Mouse (Mus musculus): ENCODE results near the gene Herpud2. TPM values are rescaled to one million over a fixed set of nuclear protein-coding genes. Genes with fewer than 3 reads are reported as not detected.

Herpud2 gene
- total RNA-seq, 2 experiments from 2014 or later: 53.5 to 53.8 TPM

Other genes starting within 250 kb of the Herpud2 start
- not detected for gene Gm10181, start 62.4 kb downstream of the Herpud2 start, total RNA-seq (2021)
- gene Sept7, start 100.6 kb upstream of the Herpud2 start, total RNA-seq (2021): 100 to 1,000 TPM; 381 to 384 TPM